Mouse (Mus musculus): ENCODE results near the gene Lcn11.

DNA sequence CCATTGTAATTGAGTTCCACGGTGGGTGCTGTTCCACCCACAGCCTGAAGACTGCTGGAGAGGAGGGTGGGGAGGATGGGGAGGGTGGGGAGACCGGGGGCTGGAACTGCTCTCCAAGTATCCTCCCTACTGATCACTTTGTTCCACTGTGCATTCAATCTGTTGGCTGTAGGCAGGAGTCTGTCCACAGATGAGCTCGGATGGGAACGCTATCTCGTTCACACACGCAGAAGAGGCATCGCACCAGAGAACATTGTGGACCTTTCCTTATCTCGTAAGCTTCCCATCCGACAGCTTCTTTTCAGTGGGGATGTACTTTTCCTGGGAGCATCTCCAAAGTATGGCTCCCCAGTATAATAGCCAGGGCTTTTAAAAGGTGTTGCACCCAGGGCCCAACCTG, 2.3 kb downstream of the Lcn11 start:
- TF ChIP-seq CTCF (IDR thresholded peaks at IDR 0.05; ENCODE audit: low read depth) (no peak), EP300 (IDR thresholded peaks at IDR 0.05; ENCODE audit: low read depth) (no peak)

All from heart, postnatal 0 days (tissue).